In the genomic region with DNA sequence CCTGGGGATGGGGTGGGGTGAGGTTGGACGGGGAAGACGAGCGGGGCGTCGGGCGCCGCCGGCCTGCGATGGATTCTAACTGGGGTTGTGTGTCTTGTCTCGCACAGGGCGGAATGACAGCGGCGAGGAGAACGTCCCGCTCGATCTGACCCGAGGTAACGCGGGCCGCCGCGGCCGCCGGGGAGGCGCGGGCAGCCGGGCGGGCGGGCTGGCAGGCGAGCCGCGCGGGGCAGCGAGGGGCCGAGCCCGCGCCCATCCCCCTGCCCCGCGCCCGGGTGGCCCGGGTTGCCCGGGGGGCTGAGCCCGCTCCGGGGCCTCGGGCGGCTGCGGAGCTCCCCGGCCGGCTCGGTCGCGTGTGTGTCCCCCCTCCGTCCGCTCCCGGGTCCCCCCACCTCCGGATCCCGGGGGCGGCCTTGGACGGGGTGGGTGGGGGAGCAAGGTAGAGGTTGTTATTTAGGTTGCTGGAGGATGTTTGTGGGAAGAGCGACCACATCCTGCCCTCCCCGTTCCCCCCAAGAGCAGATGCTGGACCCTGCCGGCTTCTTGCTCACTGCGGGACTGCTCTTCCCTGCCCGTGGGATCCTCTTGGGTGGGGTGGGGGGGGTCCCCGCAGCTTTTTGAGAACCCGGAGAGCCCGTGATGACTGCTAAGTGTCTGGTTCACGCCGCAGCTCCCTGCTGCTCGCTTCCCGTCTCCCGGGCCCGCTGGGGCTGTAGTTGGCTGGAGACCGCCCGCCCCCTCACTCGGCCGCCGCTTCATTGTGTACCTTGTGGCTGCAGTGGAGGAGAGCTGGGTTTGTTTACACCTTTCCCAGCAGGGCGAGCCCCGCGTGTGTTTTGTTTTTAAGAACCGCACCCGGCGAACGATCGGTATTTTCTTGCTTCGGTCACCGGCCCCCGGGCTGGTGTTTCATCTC, we compare ENCODE assay signal across 8 mouse cellular contexts. TPM values are rescaled to one million over a fixed set of nuclear protein-coding genes. Genes with fewer than 3 reads are reported as not detected.
DNase-seq lines count a peak whose midpoint lies in the region; ATAC-seq and TF ChIP-seq lines count a peak whose summit lies in the region.

No protein-coding gene starts in this region.

- H3K9ac ChIP-seq in neural tube, embryonic 15.5 days (replicated peaks): peak overlapping the region; percentile 89

- WGBS in kidney, adult 2 months: 1% methylated on average over 86 of the region's 89 CpGs
- under 1% methylated on average over 85 of the region's 89 CpGs for WGBS in lung, adult 2 months
- WGBS in neural tube, embryonic 15.5 days: under 1% methylated on average over 88 of the region's 89 CpGs
- WGBS in thymus, adult 2 months: under 1% methylated on average over 89 of the region's 89 CpGs

- peaks cover 3% of the 10 kb centered on the region; the same call in 1 of the 2 replicates for H3K27me3 ChIP-seq in kidney, adult 2 months (replicated peaks; ENCODE audit: control insufficient read depth, insufficient read depth, low read length)
- 0 out of 2 replicates have a peak, but pooled peaks cover 2% of the 10 kb centered on the region for H3K27me3 ChIP-seq in neural tube, embryonic 15.5 days (replicated peaks)
- no peaks in the 10 kb centered on the region for H3K27me3 ChIP-seq in thymus, adult 2 months (ENCODE audit: control insufficient read depth, insufficient read depth, low read length)

- no peak for TF ChIP-seq POLR2A in kidney, adult 2 months (IDR thresholded peaks at IDR 0.05; ENCODE audit: low read depth, low read length)
- no peak for TF ChIP-seq POLR2A in lung, adult 2 months (IDR thresholded peaks at IDR 0.05; ENCODE audit: borderline replicate concordance, extremely low read depth, low read depth, low read length)
- no peak for TF ChIP-seq POLR2A in thymus, adult 2 months (IDR thresholded peaks at IDR 0.05; ENCODE audit: control insufficient read depth, extremely low read depth, insufficient read depth, low read length, poor library complexity)

- H3K4me2 ChIP-seq in neural tube, embryonic 15.5 days: peak overlapping the region; percentile 80

- no peak for TF ChIP-seq CTCF in kidney, adult 2 months (conservative IDR thresholded peaks at IDR 0.05; ENCODE audit: insufficient read depth, insufficient read length, low read depth, low read length)
- no peak for TF ChIP-seq CTCF in lung, adult 2 months (IDR thresholded peaks at IDR 0.05; ENCODE audit: insufficient read depth, low read length)
- no peak for TF ChIP-seq CTCF in thymus, adult 2 months (IDR thresholded peaks at IDR 0.05; ENCODE audit: borderline replicate concordance, control insufficient read depth, extremely low read depth, insufficient read depth, low read length, poor library complexity)

- peaks cover 7% of the 10 kb centered on the region for H3K4me1 ChIP-seq in kidney, adult 2 months (ENCODE audit: control insufficient read depth, insufficient read depth, low read length)
- peaks cover 12% of the 10 kb centered on the region for H3K4me1 ChIP-seq in lung, adult 2 months (ENCODE audit: control insufficient read depth, insufficient read depth, low read length)
- peaks cover 43% of the 10 kb centered on the region for H3K4me1 ChIP-seq in neural tube, embryonic 15.5 days
- peaks cover 10% of the 10 kb centered on the region for H3K4me1 ChIP-seq in thymus, adult 2 months (replicated peaks; ENCODE audit: control insufficient read depth, insufficient read depth, low read length)

- DNase-seq in 416B (ENCODE audit: low read depth): peak; percentile 57
- DNase-seq in R1 (ENCODE audit: low read depth, low spot score): peak; percentile 66
- peak; percentile 10 to 20 for DNase-seq in cerebellum, postnatal 4 days (ENCODE audit: low spot score in 2 of 2)
- peak; percentile 16 for DNase-seq in gastrocnemius, postnatal 25 days
- peak; percentile 27 for DNase-seq in kidney, adult 2 months
- peak; percentile 54 for DNase-seq in lung, adult 2 months
- peak; percentile 72 for DNase-seq in thymus, adult 2 months

- no peak overlapping the region for H3K27ac ChIP-seq in kidney, adult 2 months (ENCODE audit: insufficient read depth, low read depth, low read length)
- peak overlapping the region; percentile 96 for H3K27ac ChIP-seq in neural tube, embryonic 15.5 days (replicated peaks)
- peak overlapping the region; percentile 52 for H3K27ac ChIP-seq in thymus, adult 2 months (ENCODE audit: control insufficient read depth, insufficient read depth, low read length)

- H3K36me3 ChIP-seq in kidney, adult 2 months (ENCODE audit: control insufficient read depth, insufficient read depth, low read length): no peaks in the 10 kb centered on the region
- H3K36me3 ChIP-seq in neural tube, embryonic 15.5 days: no peaks in the 10 kb centered on the region
- no peaks in the 10 kb centered on the region for H3K36me3 ChIP-seq in thymus, adult 2 months (ENCODE audit: control insufficient read depth, insufficient read depth, low read length)

- H3K4me3 ChIP-seq in kidney, adult 2 months (ENCODE audit: insufficient read depth, low read depth, low read length): peak overlapping the region; percentile 71
- H3K4me3 ChIP-seq in lung, adult 2 months (replicated peaks; ENCODE audit: extremely low read depth, low read depth, low read length): peak overlapping the region; percentile 78
- H3K4me3 ChIP-seq in neural tube, embryonic 15.5 days (replicated peaks): peak overlapping the region; percentile 88
- H3K4me3 ChIP-seq in thymus, adult 2 months (ENCODE audit: control insufficient read depth, insufficient read depth, low read length): peak overlapping the region; percentile 90

- H3K9me3 ChIP-seq in neural tube, embryonic 15.5 days (replicated peaks): no peaks in the 10 kb centered on the region

- ATAC-seq in neural tube, embryonic 15.5 days (ENCODE audit: low FRiP score): peak; percentile 81

RNA-seq across cellular contexts. Expression of gene Rictor, which starts 0.6 kb away (rescaled TPM):
- total RNA-seq in gastrocnemius, postnatal 25 days (2021): 1 to 10 TPM; 7.8 to 7.9 TPM
- polyA plus RNA-seq in kidney, adult 2 months (2012; rRNA removed): 4.8 and 5.2 TPM in 2 replicates
- 6.2 and 10.3 TPM in 2 replicates for polyA plus RNA-seq in lung, adult 2 months (2012; rRNA removed)
- polyA plus RNA-seq in neural tube, embryonic 15.5 days (2015; fragmentation: Nextera tagmentation; extraction: Ambion mirVana): 51.4 and 52.6 TPM in 2 replicates
- polyA plus RNA-seq in thymus, adult 2 months (2012; rRNA removed): 23.5 and 23.7 TPM in 2 replicates

Comparison
In these comparisons a context has a peak if more than half of its experiments do, and no peak if none do; other contexts are left out.
1. DNase-seq: peak in every context shown above with its lines; median percentile 72 in thymus, adult 2 months; 66 in R1; 57 in 416B; 54 in lung, adult 2 months; 27 in kidney, adult 2 months; 16 in gastrocnemius, postnatal 25 days; 15 in cerebellum, postnatal 4 days.